Mouse (Mus musculus) megakaryocyte, embryonic 14.5 days (primary cell): ENCODE measurements around the gene Fam129c. TPM values are rescaled to one million over a fixed set of nuclear protein-coding genes. Genes with fewer than 3 reads are reported as not detected.

Experiments
- H3K27me3 ChIP-seq: replicated peaks from 2 replicates; pipeline ENCODE3; 2012; ENCODE audit warnings: inconsistent platforms
- H3K36me3 ChIP-seq: replicated peaks from 2 replicates; pipeline ENCODE3; 2012; ENCODE audit warnings: low read length, inconsistent platforms, mixed read lengths
- H3K4me1 ChIP-seq: 2 replicates; pipeline ENCODE4 v1.6.1; 2012; ENCODE audit warnings: inconsistent platforms
- H3K4me3 ChIP-seq: replicated peaks from 2 replicates; pipeline ENCODE3; 2012; ENCODE audit warnings: moderate library complexity, mild to moderate bottlenecking, inconsistent platforms
- H3K9me3 ChIP-seq: 2 replicates; pipeline ENCODE4 v1.6.1; 2012; ENCODE audit warnings: inconsistent platforms
- FLI1 ChIP-seq: IDR thresholded peaks from 2 replicates; pipeline ENCODE4 v1.6.1; 2012; ENCODE audit warnings: low read length, inconsistent platforms, mixed read lengths
- GATA1 ChIP-seq: IDR thresholded peaks from 3 replicates; pipeline ENCODE4 v1.6.1; 2012; ENCODE audit warnings: mixed read lengths, low read length, inconsistent platforms, borderline replicate concordance
- polyA plus RNA-seq: library from polyadenylated mRNA; stranded (reverse); fragments of >175 nt; gene quantifications from 2 replicates; pipeline ENCODE4 v1.2.3, GENCODE M21; 2012; ENCODE audit warnings: low replicate concordance; ENCODE audit not compliant: insufficient read depth

Gene Fam129c
- polyA plus RNA-seq, 1 experiment, result 2.5 TPM

DNA sequence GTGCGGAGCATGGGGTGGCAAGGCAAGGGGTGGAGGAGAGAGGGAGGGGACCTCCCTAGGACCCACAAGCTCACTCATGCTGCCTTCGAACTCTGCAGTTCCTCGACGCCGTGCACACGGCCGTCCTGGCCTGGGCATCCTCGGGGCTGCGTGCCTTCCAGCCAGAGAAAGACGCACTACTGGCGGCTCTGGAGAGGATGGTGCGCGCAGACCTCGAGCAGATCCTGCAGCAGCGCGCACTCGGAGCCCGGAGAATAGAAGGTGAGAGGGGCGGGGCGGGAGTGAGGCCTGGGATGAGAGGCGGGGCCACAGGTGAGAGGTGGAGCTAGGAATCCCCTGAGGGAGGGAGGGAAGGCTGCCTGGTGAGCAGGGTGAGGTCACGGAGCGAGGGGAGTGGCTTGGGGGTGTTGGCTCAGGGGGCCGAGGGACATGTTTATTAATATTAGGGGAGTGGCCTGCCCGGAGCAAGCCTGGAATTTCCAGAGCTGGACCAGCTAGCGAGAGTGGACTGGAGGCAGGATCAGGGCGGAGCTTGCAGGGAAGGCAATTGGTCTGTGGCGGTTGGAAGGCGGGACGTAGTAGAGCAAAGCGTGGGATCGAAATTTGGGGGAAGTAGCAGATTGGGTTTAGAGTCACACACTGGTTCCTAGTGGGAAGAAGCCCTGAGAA is 5.4 kb downstream of the Fam129c start:
- peaks cover 87% of the 10 kb centered on the region for H3K36me3 ChIP-seq
- TF ChIP-seq GATA1 (no peak), FLI1 (no peak)
- H3K27me3 ChIP-seq, result peaks cover 8% of the 10 kb centered on the region

DNA sequence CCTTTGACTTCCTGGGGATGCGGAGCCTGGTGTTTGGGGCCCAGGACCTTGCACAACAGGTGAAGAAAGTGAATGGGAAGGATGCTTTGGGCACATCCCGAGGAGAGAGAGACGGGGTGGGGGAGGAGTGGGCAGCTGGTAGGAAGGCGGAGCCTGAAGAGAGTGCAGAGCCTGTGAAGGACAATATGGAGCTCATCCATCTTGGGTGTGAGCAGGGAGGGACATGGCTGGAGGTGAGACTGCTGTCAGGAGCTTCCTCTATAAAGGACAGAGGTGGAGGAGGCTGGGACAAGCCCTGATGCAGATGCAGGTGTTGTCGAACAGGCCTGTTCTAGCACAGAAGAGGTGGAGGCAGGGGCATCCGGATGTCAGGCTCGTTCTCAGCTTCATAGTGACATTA is 6.6 kb downstream of the Fam129c start:
- no peak overlapping the region for H3K4me3 ChIP-seq
- H3K9me3 ChIP-seq, result no peaks in the 10 kb centered on the region
- TF ChIP-seq GATA1 (no peak), FLI1 (no peak)
- peaks cover 81% of the 10 kb centered on the region for H3K36me3 ChIP-seq
- H3K4me1 ChIP-seq, result peaks cover 10% of the 10 kb centered on the region
- peaks cover 8% of the 10 kb centered on the region for H3K27me3 ChIP-seq

More for the DNA sequence above, 5.4 kb downstream of the Fam129c start:
- H3K4me3 ChIP-seq, result peak overlapping the region; percentile 23
- H3K4me1 ChIP-seq, result peaks cover 7% of the 10 kb centered on the region; the same call in 1 of the 2 replicates
- no peaks in the 10 kb centered on the region for H3K9me3 ChIP-seq

DNA sequence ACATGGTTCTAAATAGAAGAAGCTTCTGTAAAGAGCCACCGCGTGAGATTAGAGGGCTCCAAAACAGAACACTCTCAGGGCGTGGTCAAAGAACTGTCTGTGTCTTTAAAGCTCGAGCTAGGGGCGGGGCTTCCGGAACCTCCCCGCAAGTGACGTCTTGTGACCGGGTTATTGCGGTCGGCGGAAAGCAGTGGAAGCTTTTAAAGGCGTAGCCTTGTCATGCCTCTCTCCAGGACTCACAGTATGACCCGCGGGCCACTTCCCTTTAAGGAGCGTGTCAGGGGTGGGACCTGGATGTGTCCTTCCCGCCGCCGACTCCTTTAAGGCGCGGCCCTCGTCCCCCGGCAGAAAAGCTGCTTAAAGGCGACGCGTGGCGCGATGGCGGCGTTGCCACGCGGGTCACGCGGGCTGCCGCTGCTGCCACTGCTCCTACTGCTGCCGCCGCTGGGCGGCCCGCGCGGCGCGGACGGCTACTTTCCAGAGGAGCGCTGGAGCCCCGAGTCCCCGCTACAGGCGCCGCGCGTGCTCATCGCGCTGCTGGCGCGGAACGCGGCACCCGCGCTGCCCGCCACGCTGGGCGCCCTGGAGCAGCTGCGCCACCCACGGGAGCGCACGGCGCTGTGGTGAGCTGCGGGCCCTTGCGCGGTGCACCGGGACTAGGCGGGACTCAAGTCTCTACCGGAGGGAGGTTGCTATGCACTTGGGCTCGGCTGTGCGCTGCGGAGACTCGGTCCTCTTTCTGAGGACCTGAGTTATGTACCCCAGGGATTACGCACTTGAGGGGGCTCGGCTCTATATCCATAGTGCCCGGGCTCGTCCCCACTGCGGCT is 13.6 kb downstream of the Fam129c start, which contains the start of gene Colgalt1:
TSS of gene Colgalt1 (plus strand) at position 177 of the 830 bp plus-strand sequence.
- H3K36me3 ChIP-seq, result peaks cover 53% of the 10 kb centered on the region
- TF ChIP-seq GATA1 (no peak), FLI1 (no peak)
- H3K27me3 ChIP-seq, result no peaks in the 10 kb centered on the region
- H3K4me1 ChIP-seq, result peaks cover 49% of the 10 kb centered on the region
- no peaks in the 10 kb centered on the region for H3K9me3 ChIP-seq
- peak within 1 kb of the TSS; percentile 95 for H3K4me3 ChIP-seq

DNA sequence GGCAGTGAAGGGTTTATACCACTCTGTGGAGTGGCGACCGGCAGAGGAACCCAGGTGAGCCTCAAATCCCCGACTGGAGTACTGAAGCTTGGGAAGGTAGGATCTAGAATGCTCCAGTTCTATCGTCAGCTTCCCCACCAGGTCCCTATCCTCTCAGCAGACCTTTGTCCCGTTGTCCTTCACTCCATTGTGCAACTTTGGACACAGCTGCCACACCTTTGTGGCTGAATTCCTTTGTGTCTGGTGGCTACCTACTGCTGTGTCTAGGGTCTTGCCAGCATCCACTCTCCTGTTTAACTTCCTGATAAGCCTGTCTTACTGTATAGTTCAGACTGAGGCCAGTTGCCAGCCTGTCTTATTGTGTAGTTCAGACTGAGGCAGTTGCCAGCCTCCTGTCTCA is 14.7 kb downstream of the Fam129c start:
- peak overlapping the region; percentile 95 for H3K4me3 ChIP-seq
- no peaks in the 10 kb centered on the region for H3K9me3 ChIP-seq
- H3K36me3 ChIP-seq, result peaks cover 51% of the 10 kb centered on the region
- no peak for TF ChIP-seq GATA1
- TF ChIP-seq FLI1, result no peak
- H3K4me1 ChIP-seq, result peaks cover 49% of the 10 kb centered on the region
- no peaks in the 10 kb centered on the region for H3K27me3 ChIP-seq

DNA sequence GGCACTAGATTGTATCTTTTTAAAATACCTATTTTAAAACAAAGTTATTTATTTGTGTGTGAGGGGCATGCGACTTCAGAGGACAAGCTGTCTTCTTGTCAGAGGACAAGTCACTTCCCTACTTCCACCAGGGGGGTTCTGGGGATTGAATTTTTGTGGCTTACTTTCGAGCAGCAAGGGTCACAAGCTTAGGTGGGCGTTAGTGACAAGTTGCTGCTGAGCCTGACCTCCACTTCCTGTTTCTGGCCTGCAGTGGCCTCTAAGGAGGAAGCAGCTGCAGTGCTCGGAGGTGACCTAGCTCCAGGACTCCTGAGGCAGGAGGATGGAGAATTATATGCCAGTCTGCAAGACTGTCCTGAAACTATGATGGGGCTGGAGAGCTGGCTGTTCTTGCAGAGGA is 16.0 kb downstream of the Fam129c start:
- TF ChIP-seq GATA1 (no peak), FLI1 (no peak)
- H3K4me3 ChIP-seq, result peak overlapping the region; percentile 62
- H3K4me1 ChIP-seq, result peaks cover 46% of the 10 kb centered on the region
- peaks cover 56% of the 10 kb centered on the region for H3K36me3 ChIP-seq
- no peaks in the 10 kb centered on the region for H3K27me3 ChIP-seq
- H3K9me3 ChIP-seq, result no peaks in the 10 kb centered on the region

DNA sequence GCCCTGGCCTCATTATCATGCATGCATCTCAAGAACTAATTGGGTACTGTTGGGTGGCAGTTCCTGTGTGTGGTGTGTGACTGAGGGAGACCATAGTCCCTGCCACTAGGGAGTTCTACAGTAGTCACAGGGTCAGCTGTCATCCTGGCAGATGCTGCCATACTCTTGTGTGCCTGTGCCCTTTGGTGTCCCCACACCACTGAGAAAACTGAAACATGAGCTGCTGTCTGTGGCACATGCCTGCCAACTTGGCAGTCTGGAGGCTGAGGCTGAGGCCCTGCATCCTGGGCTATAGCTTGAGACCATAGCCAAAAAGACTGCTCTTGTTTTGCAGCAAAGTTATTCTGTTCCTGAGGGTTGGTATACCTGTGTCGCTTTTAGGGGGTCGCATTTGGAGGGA is 22.3 kb downstream of the Fam129c start:
- TF ChIP-seq GATA1 (no peak), FLI1 (no peak)
- Histone ChIP-seq H3K36me3 (peaks cover 94% of the 10 kb centered on the region), H3K4me3 (no peak overlapping the region), H3K9me3 (peaks cover 24% of the 10 kb centered on the region), H3K27me3 (no peaks in the 10 kb centered on the region), H3K4me1 (peaks cover 10% of the 10 kb centered on the region)

DNA sequence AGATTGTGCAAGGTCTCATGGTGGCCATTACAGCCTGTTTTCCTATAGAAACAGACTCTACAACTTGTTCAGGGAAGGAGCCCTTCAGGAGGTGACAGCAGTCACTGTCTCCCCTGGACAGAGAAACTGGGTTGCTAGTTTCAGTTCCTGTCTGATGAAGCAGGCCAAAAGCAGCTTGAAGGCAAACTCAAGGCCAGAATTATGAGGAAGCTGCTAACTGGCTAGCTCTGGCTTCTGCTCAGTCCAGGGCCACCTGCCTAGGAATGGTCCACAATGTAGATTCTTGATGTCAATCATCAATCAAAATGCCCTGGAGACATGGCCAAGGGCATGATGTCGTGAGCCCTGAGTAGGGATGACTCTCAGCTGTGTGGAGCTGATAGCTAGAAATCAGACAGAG is 27.6 kb downstream of the Fam129c start:
- H3K27me3 ChIP-seq, result no peaks in the 10 kb centered on the region
- peaks cover 48% of the 10 kb centered on the region for H3K4me1 ChIP-seq
- peaks cover 24% of the 10 kb centered on the region for H3K9me3 ChIP-seq
- H3K36me3 ChIP-seq, result peaks cover 68% of the 10 kb centered on the region
- no peak overlapping the region for H3K4me3 ChIP-seq
- TF ChIP-seq FLI1, result no peak
- TF ChIP-seq GATA1, result no peak

DNA sequence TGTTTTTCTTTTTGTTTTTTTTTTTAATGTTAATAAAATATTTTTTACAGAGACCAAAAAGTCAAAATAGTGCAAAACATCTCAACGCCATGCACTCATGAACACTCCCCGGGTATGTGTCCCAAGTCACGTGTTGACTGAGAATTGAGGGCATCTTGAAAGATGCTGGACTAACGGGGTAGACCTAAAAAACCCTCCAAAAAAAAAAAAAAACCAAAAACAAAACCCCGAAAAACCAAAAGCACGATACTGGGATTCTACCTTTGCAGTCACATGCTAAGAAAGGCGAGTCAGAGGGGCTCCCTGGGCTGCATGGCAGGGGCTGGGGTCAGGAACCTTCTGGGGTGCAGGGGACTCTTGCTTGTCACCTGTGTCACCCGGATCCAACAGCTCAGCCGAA is 29.3 kb downstream of the Fam129c start:
- Histone ChIP-seq H3K4me1 (peaks cover 61% of the 10 kb centered on the region), H3K27me3 (no peaks in the 10 kb centered on the region), H3K9me3 (peaks cover 20% of the 10 kb centered on the region), H3K4me3 (no peak overlapping the region), H3K36me3 (peaks cover 56% of the 10 kb centered on the region)
- TF ChIP-seq FLI1, result no peak
- no peak for TF ChIP-seq GATA1

DNA sequence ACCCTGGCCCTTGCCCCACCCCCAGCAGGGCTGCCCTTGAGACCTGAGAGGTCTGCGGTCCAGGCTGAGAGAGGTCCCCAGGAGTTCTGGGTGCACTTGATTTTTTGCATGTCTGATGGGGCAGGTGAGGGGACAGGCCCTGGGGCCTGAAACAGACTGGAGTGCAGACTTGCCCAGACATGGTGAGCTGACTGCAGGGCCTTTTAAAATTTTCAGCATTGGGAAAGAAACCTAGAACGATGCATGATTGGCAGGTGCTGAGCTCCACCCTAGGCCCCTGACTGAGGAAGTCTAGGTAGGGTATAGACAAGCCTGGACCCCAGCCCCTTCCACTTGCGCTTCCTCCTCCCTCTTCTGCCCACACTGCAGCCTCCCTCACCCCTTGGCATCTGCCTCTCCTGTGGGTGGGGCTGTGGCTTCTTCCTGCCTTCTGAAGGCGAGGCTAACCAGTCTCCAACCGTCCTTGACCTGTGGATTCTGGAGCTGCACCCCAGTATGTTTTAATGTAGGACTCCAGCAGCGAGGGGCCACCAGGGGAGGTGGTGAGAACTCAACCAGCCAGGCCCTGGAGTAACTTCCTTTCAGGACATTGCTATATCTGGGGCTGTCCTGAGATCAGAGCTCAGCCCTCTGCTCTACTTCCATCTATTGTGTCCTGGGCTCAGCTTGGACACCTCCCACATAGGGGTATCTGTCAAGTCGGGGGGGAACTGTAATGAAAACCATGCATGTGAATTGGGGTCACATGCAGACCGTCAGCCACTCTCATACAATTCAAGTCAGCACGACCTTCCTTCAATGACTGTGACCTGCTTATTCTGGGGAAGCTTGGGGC is 30.0 kb downstream of the Fam129c start:
- no peaks in the 10 kb centered on the region for H3K27me3 ChIP-seq
- H3K9me3 ChIP-seq, result peaks cover 13% of the 10 kb centered on the region
- peaks cover 68% of the 10 kb centered on the region for H3K4me1 ChIP-seq
- TF ChIP-seq GATA1, result no peak
- no peak for TF ChIP-seq FLI1
- peak overlapping the region; percentile 51 for H3K4me3 ChIP-seq
- peaks cover 49% of the 10 kb centered on the region for H3K36me3 ChIP-seq
